Mouse (Mus musculus): Measurements from ENCODE around the gene Uvrag.

DNA sequence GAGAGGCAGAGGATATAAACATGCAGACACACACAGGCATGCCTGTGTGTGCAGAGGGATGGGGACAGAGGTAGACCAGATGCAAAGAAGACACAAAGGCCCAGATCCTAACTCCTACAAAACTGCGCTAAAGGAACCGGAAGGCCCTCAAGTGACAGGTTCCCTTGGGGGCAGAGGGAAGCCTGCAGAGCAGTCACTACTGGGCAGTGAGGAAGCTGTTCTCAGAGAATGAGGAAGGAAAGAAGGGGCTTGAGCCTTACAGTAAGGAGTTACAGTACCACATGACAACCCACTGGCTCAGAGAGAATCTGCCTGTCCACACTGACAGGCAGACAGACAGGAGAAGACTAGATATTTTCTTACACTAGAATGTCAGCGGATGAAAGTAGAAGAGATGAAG is 97.6 kb downstream of the Uvrag start:
- no peak for TF ChIP-seq CTCF (IDR thresholded peaks at IDR 0.05; ENCODE audit: borderline replicate concordance, insufficient read depth, low read length)
- no peak for TF ChIP-seq POLR2A (IDR thresholded peaks at IDR 0.05; ENCODE audit: low read depth, low read length)
